Mouse (Mus musculus) hindbrain, embryonic 14.5 days (tissue): Measurements from ENCODE around the gene Rps6kb1. TPM values are rescaled to one million over a fixed set of nuclear protein-coding genes. Genes with fewer than 3 reads are reported as not detected.

Experiments used
- ATAC-seq: fragments of 200-750 bp; cut with Nextera tagmentation; 2 replicates; pipeline ENCODE4 v1.8.0; 2017; ENCODE audit warnings: moderate number of reproducible peaks, mild to moderate bottlenecking, moderate TSS enrichment, moderate library complexity; ENCODE audit not compliant: low FRiP score
- DNase-seq: peaks from one replicate; pipeline ENCODE4 v3.0.0-alpha.2; 2015; ENCODE audit warnings: low spot score
- H3K27ac ChIP-seq: fragments of 300-500 bp; sonication (generic); 2 replicates; pipeline ENCODE4 v1.5.1; 2014; ENCODE audit warnings: mild to moderate bottlenecking, moderate library complexity
- H3K27me3 ChIP-seq: fragments of 300-500 bp; sonication (generic); 2 replicates; pipeline ENCODE4 v1.6.1; 2014; ENCODE audit warnings: mild to moderate bottlenecking, low read length, mixed read lengths; ENCODE audit not compliant: control insufficient read depth, insufficient read depth
- H3K36me3 ChIP-seq: fragments of 300-500 bp; sonication (generic); replicated peaks from 2 replicates; pipeline ENCODE4 v1.6.1; 2014; ENCODE audit not compliant: control insufficient read depth, insufficient read depth
- H3K4me1 ChIP-seq: fragments of 300-500 bp; sonication (generic); replicated peaks from 2 replicates; pipeline ENCODE4 v1.6.1; 2014; ENCODE audit warnings: antibody characterized with exemption, low read length, mixed read lengths; ENCODE audit not compliant: control insufficient read depth, insufficient read depth
- H3K4me2 ChIP-seq: fragments of 300-500 bp; sonication (generic); replicated peaks from 2 replicates; pipeline ENCODE4 v1.6.1; 2014; ENCODE audit warnings: mild to moderate bottlenecking, moderate library complexity
- H3K4me3 ChIP-seq: fragments of 300-500 bp; sonication (generic); replicated peaks from 2 replicates; pipeline ENCODE4 v1.5.1; 2014; ENCODE audit warnings: mild to moderate bottlenecking, low read length
- H3K9ac ChIP-seq: fragments of 300-500 bp; sonication (generic); 2 replicates; pipeline ENCODE4 v1.6.1; 2014
- H3K9me3 ChIP-seq: fragments of 300-500 bp; sonication (generic); 2 replicates; pipeline ENCODE4 v1.6.1; 2016; ENCODE audit warnings: low read length; ENCODE audit not compliant: control insufficient read depth
- WGBS: fragments of 180-500 bp; shearing (Covaris S2); extraction: QIAGEN DNeasy Blood & Tissue Kit; methylation state at CpG from one replicate; pipeline ENCODE4 v1.1.7; 2014; 5-methylcytosine and 5-hydroxymethylcytosine counted together
- polyA plus RNA-seq: library from polyadenylated mRNA; unstranded; fragments of >200 nt; fragmentation: Nextera tagmentation; extraction: Ambion mirVana; gene quantifications from 2 replicates; pipeline ENCODE4 v1.2.1, GENCODE M21; 2014

The Rps6kb1 gene
- polyA plus RNA-seq, 1 experiment from 2014 or later: 45.1 TPM

DNA sequence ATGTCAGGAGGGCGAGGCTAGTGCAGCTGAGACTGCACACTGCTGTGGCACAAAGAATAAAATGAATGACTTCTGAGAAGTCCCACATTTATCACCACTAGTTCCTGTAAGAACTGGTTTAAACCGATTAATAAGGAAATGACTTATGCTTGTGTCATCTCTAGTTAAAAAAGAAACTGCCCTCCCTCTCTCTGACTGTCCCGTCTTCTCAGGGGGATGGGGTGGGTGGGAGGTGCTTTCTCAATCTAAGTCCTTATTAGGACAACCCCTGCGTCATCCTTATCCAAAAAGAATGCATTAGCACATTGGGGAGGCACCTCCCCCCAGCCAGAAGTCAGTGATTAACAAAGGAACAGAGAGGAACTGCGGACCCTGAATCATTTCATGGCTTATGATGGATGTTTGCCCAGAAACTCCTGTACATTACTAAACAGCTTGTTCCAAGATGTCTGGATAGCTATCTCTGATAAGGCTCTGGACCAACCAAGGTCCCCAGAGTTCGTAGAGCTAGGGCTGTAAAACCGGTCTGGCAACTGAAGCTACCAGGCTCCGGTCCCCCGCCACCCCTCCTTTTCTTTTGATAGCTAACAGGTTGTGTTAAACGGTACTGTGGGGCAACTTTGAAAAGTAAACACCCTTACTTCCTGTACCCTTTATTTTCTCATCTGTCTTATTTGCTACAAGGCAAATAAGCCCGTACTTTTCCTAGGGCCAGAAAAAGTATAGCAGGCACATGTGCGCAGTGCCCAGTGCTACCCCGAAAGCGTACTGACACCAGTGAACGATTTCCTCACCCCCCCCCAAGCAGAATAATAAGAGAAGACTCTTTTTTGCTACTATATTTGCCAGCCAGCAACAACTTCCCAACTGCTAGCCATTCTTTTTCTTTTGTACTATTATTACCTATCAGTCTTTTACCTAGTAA, 42.5 kb upstream of the Rps6kb1 start:
- no peaks in the 10 kb centered on the region for H3K4me1 ChIP-seq
- H3K4me2 ChIP-seq: peak overlapping the region; percentile 40
- ATAC-seq (no peak), DNase-seq (peak; percentile 38)
- no peaks in the 10 kb centered on the region for H3K9me3 ChIP-seq
- peak overlapping the region; percentile 6; the same call in 1 of the 2 replicates for H3K9ac ChIP-seq
- 14% methylated on average over 15 of the region's 15 CpGs for WGBS
- H3K27me3 ChIP-seq: no peaks in the 10 kb centered on the region
- no peak overlapping the region for H3K4me3 ChIP-seq
- H3K27ac ChIP-seq: no peak overlapping the region
- peaks cover 10% of the 10 kb centered on the region for H3K36me3 ChIP-seq

DNA sequence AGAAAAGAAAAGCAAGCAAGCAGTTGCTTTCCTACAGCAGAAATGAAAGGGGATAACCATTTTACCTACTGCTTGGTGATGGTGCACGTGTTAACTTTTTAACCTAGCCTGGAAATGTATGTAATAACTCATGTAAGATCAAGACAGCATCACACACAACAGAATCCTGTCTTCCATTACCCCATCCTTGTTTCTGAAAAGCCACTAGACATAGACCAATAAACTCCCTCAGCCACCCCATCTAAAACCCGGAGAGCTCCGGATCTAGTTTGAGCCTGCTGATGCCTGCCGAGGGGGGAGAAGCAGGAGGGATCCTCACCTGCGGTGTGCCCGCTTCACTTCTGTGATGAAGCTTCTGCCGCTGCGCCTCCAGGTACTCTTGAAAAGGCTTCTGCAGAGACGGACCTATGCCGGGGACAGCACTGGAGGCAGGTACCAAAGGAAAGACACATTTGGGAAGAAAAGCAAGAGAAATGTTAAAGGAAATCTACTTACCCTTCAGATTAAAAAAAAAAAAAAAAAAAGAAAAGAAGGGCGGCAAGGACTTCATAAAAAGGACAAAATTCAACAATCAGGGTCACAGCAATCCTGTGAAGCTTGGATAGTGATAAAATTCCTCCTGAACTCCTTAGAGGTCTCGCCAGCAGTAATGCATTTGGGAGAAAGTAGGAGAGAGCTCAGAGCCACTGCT, 41.7 kb upstream of the Rps6kb1 start:
- Histone ChIP-seq H3K4me1 (no peaks in the 10 kb centered on the region), H3K27ac (no peak overlapping the region), H3K9me3 (no peaks in the 10 kb centered on the region), H3K4me3 (no peak overlapping the region), H3K36me3 (peaks cover 10% of the 10 kb centered on the region), H3K27me3 (no peaks in the 10 kb centered on the region), H3K9ac (peak overlapping the region; percentile 6; the same call in 1 of the 2 replicates), H3K4me2 (peak overlapping the region; percentile 40)
- ATAC-seq (no peak), DNase-seq (no peak)
- WGBS: 25% methylated on average over 12 of the region's 12 CpGs

DNA sequence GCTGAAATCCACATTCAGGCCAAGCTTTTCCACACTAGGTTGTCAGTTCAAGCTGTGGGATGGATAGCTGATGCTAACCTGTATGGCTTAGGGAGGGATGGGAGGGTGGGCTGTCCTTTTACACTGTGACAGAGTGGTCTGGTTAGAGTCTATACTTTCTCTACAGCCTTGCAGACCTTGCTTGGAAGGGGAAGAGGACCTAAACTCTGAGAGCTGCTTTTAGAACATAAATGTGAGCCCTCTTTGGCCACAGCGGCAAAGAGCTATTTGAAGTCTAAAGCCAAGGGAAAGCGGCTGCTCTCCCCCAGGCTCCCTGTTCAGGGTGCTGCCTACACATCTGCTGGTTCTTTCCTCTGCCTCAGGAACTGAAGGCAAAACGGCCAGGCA, 41.0 kb upstream of the Rps6kb1 start:
- Histone ChIP-seq H3K4me2 (no peak overlapping the region), H3K9me3 (no peaks in the 10 kb centered on the region), H3K4me3 (no peak overlapping the region), H3K27me3 (no peaks in the 10 kb centered on the region), H3K9ac (no peak overlapping the region), H3K27ac (no peak overlapping the region), H3K36me3 (peaks cover 8% of the 10 kb centered on the region), H3K4me1 (no peaks in the 10 kb centered on the region)
- WGBS: 54% methylated on average over 3 of the region's 3 CpGs
- no peak for ATAC-seq
- no peak for DNase-seq

DNA sequence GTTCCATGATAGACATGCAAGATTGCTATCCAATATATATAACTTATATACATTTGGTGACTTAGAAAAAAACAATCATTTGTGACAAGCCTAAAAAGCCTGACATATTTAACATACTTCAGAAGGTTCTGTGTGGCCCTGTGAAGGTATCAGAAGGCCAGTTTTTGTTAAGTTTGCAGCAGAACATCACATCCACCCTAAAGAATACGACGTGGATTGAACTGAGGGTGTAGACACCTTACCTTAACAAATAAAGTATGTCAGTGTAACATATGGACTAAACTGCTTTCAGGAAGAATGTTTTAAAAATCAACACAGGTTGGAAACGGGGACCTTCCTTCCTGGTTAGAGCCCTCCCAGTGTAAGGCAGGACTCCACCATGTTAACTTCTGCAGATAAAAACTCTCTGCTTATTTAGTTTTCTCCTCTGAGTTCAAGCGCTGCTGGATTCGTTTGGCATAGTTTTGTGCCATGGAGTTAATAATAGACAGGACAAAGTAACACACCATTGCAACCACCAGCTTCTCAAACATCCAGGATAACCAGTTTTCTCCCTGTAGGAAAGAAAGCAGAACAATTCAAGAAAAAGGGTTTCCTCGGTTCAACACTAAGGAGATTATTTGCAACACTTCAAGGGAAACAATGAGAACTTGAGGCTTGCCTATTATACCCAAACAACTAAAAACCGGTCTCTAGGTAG, 40.4 kb upstream of the Rps6kb1 start:
- 77% methylated on average over 7 of the region's 7 CpGs for WGBS
- no peak overlapping the region for H3K4me3 ChIP-seq
- peaks cover 7% of the 10 kb centered on the region for H3K36me3 ChIP-seq
- H3K27me3 ChIP-seq: no peaks in the 10 kb centered on the region
- H3K27ac ChIP-seq: no peak overlapping the region
- no peak overlapping the region for H3K9ac ChIP-seq
- H3K9me3 ChIP-seq: no peaks in the 10 kb centered on the region
- H3K4me1 ChIP-seq: no peaks in the 10 kb centered on the region
- DNase-seq (no peak), ATAC-seq (no peak)
- H3K4me2 ChIP-seq: no peak overlapping the region

DNA sequence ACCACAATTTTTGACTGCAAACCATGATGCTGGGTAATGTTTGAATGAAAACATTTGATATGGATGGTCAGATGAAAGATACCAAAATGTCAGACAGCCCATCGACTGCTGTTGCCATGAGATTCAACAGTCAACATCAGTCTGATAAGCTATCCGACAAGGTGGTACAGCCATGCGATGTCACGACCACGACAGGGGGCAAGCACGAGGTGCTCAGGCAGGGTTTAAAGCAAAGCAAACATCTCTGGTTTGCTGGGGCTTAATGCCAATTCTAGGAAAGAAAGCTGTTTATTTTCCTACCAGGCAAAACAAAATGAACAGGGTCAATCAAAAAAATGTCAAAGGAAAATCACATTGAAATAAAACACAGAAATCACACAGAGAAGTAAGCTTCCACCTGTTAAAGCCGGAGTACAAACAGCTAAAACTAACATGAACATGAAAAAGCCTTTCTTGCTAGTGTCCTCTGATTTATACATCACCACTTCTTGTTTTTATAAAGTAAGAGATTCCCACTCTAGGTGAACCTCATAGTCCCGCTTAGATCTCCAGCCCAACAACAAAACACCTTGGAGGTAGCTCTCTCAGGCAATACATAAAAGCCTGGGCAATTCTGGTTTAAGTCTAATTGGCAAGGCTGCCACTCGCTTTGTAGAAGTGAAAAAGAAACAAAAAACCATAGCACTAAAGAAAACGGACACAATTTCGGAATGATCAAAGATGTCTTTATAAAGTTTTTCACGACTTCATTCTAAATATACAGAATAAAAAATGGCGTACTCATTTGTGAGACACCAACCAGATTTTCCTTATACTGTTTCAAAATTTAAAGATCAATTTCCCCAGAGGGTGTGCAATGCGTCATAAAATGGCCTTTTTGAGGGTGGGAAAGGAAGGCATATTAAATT, 39.6 kb upstream of the Rps6kb1 start:
- Histone ChIP-seq H3K4me2 (no peak overlapping the region), H3K36me3 (peaks cover 7% of the 10 kb centered on the region), H3K4me1 (no peaks in the 10 kb centered on the region), H3K9ac (no peak overlapping the region), H3K27me3 (no peaks in the 10 kb centered on the region), H3K27ac (no peak overlapping the region), H3K4me3 (no peak overlapping the region), H3K9me3 (no peaks in the 10 kb centered on the region)
- WGBS: 93% methylated on average over 14 of the region's 14 CpGs
- ATAC-seq (no peak), DNase-seq (no peak)

DNA sequence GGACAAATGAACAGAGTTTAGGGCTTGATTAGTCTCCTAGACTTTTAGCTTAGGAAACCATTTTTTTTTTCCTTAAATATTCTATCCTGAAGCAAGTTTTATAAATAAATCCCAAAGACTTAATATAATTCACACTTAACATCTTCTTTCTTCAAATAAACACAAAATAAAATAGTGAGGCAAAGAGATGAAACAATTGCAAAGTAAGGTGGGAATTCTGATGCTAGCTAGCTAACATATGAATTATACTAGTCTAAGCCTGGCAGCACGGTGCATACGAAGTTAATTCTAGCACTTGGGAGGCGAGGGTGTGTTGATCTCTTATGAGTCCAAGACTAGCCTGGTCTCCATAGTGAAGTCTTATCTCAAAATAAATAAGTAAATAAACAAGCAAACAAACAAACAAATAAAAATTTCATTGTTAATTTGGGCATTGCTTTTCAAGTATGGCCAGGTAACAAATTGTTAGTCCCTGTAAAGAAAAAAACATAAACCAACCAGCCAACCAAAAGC, 38.8 kb upstream of the Rps6kb1 start:
- no peaks in the 10 kb centered on the region for H3K9me3 ChIP-seq
- H3K36me3 ChIP-seq: peaks cover 7% of the 10 kb centered on the region
- no peaks in the 10 kb centered on the region for H3K4me1 ChIP-seq
- H3K27ac ChIP-seq: no peak overlapping the region
- WGBS: 92% methylated on average over 3 of the region's 3 CpGs
- DNase-seq (no peak), ATAC-seq (no peak)
- H3K4me3 ChIP-seq: no peak overlapping the region
- no peak overlapping the region for H3K4me2 ChIP-seq
- H3K27me3 ChIP-seq: no peaks in the 10 kb centered on the region
- no peak overlapping the region for H3K9ac ChIP-seq

DNA sequence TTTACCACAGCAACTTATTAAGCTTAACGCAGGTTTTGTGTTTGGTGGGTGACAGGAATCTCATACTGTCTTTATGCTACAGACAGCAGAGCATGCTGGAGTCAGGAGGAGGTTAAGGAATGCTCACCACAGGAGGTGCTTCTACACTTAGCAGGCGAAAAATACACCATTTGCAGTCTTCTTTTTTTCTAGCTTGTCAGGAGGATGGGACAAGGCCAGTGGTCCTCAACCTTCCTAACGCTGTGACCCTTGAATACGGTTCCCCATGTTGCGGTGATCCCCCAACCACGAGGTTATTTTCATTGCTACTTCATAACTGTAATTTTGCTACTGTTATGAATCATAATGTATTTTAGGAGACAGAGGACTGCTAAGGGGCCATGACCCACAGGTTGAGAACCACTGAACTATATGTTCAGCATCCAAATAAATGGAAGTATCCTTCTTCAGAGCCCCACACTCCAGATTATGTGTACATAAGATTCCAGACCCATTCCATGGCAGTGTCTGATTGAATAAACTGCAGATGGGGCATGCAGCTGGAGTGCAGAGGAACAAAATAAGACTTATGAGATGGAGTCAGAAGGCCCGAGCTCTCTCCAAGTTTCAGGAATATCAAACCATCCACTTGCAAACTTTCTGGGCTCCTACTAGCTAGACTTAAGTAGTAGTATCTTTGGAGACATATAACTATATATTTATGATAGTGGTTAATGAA, 38.1 kb upstream of the Rps6kb1 start:
- WGBS: 87% methylated on average over 7 of the region's 7 CpGs
- Histone ChIP-seq H3K4me1 (no peaks in the 10 kb centered on the region), H3K27me3 (no peaks in the 10 kb centered on the region), H3K4me2 (no peak overlapping the region), H3K36me3 (peaks cover 7% of the 10 kb centered on the region), H3K4me3 (no peak overlapping the region), H3K9me3 (no peaks in the 10 kb centered on the region), H3K9ac (no peak overlapping the region), H3K27ac (no peak overlapping the region)
- no peak for DNase-seq
- ATAC-seq: no peak

DNA sequence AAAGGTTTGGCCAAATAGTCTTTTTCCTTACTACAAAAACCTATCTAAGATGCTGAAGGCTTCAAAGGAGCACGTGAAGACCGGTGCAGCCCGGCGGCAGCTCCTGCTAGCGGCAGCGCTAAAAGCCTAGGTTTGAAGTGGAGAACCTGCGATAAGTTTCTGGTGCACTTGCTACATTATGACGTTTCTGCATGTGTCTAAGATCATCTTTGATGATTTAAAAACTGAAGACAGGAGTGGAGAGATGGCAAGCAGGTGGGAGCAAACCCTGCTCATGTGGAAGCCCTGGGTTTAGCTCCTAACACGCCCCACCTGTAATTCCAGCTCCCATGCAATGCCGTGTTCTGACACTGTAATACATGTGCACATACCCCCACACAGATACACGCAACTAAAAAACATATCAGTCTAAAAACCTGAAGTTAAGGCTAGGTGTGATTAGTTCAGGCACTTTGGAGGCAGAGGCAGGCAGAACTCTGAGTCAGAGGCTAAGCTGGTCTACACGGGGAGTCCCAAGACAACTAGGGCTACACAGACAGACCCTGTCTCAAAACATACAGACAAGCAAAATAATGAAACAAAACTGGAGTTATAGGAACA, 37.4 kb upstream of the Rps6kb1 start:
- Histone ChIP-seq H3K4me2 (no peak overlapping the region), H3K36me3 (peaks cover 7% of the 10 kb centered on the region)

More for the DNA sequence above, 37.4 kb upstream of the Rps6kb1 start:
- Histone ChIP-seq H3K9ac (no peak overlapping the region), H3K4me1 (no peaks in the 10 kb centered on the region), H3K9me3 (no peaks in the 10 kb centered on the region), H3K4me3 (no peak overlapping the region), H3K27ac (no peak overlapping the region), H3K27me3 (no peaks in the 10 kb centered on the region)
- no peak for ATAC-seq
- no peak for DNase-seq
- 94% methylated on average over 12 of the region's 12 CpGs for WGBS
